Mouse (Mus musculus): ENCODE results near the gene Ifnar1. TPM values are rescaled to one million over a fixed set of nuclear protein-coding genes. Genes with fewer than 3 reads are reported as not detected.

Ifnar1 gene
- polyA plus RNA-seq, 1 experiment = 31.3 TPM

DNA sequence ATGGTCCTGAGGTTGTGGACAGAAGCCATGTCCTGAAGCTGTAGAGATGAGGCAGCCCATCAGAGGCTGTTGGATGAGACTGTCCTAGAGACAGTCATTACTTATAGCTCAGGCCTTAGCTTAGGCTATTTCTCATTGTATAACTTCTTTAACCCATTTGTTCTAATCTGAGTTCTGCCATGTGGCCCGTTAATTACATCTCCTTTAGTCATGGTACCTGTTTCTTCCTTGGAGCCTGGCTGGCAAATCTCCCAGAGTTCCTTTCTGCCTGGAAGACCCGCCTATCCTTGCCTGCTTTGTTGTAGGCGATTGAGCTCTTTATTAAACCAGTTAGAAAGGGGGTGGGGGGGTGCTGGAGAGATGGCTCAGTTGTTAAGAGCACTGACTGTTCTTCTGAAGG lies 11.7 kb downstream of the Ifnar1 start:
- Histone ChIP-seq H3K27me3 (ENCODE audit: control insufficient read depth, insufficient read depth, low read length, poor library complexity, severe bottlenecking) (no peaks in the 10 kb centered on the region), H3K27ac (ENCODE audit: insufficient read depth, low read length) (no peak overlapping the region), H3K9ac (ENCODE audit: low read depth, poor library complexity, severe bottlenecking) (no peak overlapping the region), H3K4me3 (ENCODE audit: low read depth, low read length) (peak overlapping the region; percentile 22; the same call in 1 of the 2 replicates), H3K4me1 (ENCODE audit: control insufficient read depth, insufficient read depth, low read length) (no peaks in the 10 kb centered on the region), H3K9me3 (replicated peaks; ENCODE audit: control insufficient read depth, insufficient read depth, low read length, poor library complexity, severe bottlenecking) (no peaks in the 10 kb centered on the region), H3K36me3 (ENCODE audit: control insufficient read depth, insufficient read depth, low read length, poor library complexity, severe bottlenecking) (no peaks in the 10 kb centered on the region)
- no peak for TF ChIP-seq EP300 (IDR thresholded peaks at IDR 0.05; ENCODE audit: insufficient read depth, low read depth, low read length)
- no peak for TF ChIP-seq POLR2A (IDR thresholded peaks at IDR 0.05; ENCODE audit: insufficient read depth, low read length)
- TF ChIP-seq CTCF (IDR thresholded peaks at IDR 0.05; ENCODE audit: low read depth, low read length) = no peak

DNA sequence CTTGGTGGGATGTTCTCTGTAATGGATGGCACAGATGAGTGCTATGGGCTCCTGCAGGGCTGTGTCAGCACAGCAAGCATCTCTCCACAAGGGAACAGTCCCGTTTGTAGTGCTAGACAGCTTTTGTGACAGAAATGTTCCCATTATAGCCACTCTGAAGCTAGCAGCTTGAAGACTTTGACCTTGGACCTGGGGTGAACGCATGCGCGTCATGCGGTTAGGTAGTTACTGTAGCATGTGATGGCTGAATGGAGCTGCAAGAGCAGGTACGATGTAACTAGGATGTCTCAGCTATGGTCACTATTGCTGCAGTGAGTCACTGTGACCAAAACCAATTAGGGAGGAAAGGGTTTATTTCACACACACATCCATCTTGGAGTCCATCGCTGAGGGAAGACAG lies 13.0 kb downstream of the Ifnar1 start:
- H3K9ac ChIP-seq (ENCODE audit: low read depth, poor library complexity, severe bottlenecking) = no peak overlapping the region
- H3K27ac ChIP-seq (ENCODE audit: insufficient read depth, low read length) = no peak overlapping the region
- no peaks in the 10 kb centered on the region for H3K36me3 ChIP-seq (ENCODE audit: control insufficient read depth, insufficient read depth, low read length, poor library complexity, severe bottlenecking)
- no peak overlapping the region for H3K4me3 ChIP-seq (ENCODE audit: low read depth, low read length)
- no peaks in the 10 kb centered on the region for H3K9me3 ChIP-seq (replicated peaks; ENCODE audit: control insufficient read depth, insufficient read depth, low read length, poor library complexity, severe bottlenecking)
- H3K27me3 ChIP-seq (ENCODE audit: control insufficient read depth, insufficient read depth, low read length, poor library complexity, severe bottlenecking) = no peaks in the 10 kb centered on the region
- TF ChIP-seq EP300 (IDR thresholded peaks at IDR 0.05; ENCODE audit: insufficient read depth, low read depth, low read length) (no peak), POLR2A (IDR thresholded peaks at IDR 0.05; ENCODE audit: insufficient read depth, low read length) (no peak), CTCF (IDR thresholded peaks at IDR 0.05; ENCODE audit: low read depth, low read length) (no peak)
- no peaks in the 10 kb centered on the region for H3K4me1 ChIP-seq (ENCODE audit: control insufficient read depth, insufficient read depth, low read length)

DNA sequence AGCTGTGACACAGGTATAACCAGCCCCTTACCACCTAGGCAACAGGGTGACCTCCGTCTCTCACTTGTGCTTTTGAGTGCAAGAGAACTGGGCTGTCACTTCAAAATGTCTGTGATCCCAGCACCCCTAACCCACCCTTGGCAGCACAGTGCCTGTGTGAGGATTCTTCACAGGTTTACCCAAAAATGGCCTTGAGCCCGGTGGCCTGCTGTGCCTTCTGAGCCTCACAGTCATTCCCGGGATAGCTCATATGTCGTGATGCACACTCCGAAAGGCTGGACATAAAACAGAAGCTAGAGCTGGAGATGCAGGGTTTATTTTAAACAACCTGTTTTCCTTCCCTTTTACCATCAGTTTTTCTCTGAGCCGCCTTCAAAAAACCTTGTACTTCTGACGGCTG lies 19.7 kb downstream of the Ifnar1 start:
- Histone ChIP-seq H3K27me3 (ENCODE audit: control insufficient read depth, insufficient read depth, low read length, poor library complexity, severe bottlenecking) (no peaks in the 10 kb centered on the region), H3K27ac (ENCODE audit: insufficient read depth, low read length) (no peak overlapping the region), H3K9me3 (replicated peaks; ENCODE audit: control insufficient read depth, insufficient read depth, low read length, poor library complexity, severe bottlenecking) (no peaks in the 10 kb centered on the region), H3K36me3 (ENCODE audit: control insufficient read depth, insufficient read depth, low read length, poor library complexity, severe bottlenecking) (peaks cover 9% of the 10 kb centered on the region; the same call in 1 of the 2 replicates), H3K4me3 (ENCODE audit: low read depth, low read length) (no peak overlapping the region), H3K4me1 (ENCODE audit: control insufficient read depth, insufficient read depth, low read length) (no peaks in the 10 kb centered on the region), H3K9ac (ENCODE audit: low read depth, poor library complexity, severe bottlenecking) (no peak overlapping the region)
- TF ChIP-seq CTCF (IDR thresholded peaks at IDR 0.05; ENCODE audit: low read depth, low read length) (no peak), POLR2A (IDR thresholded peaks at IDR 0.05; ENCODE audit: insufficient read depth, low read length) (no peak), EP300 (IDR thresholded peaks at IDR 0.05; ENCODE audit: insufficient read depth, low read depth, low read length) (no peak)

- Histone ChIP-seq H3K36me3 (ENCODE audit: control insufficient read depth, insufficient read depth, low read length, poor library complexity, severe bottlenecking) (peaks cover 9% of the 10 kb centered on the region; the same call in 1 of the 2 replicates), H3K9me3 (replicated peaks; ENCODE audit: control insufficient read depth, insufficient read depth, low read length, poor library complexity, severe bottlenecking) (no peaks in the 10 kb centered on the region), H3K27ac (ENCODE audit: insufficient read depth, low read length) (no peak overlapping the region), H3K4me1 (ENCODE audit: control insufficient read depth, insufficient read depth, low read length) (no peaks in the 10 kb centered on the region), H3K27me3 (ENCODE audit: control insufficient read depth, insufficient read depth, low read length, poor library complexity, severe bottlenecking) (no peaks in the 10 kb centered on the region), H3K9ac (ENCODE audit: low read depth, poor library complexity, severe bottlenecking) (no peak overlapping the region), H3K4me3 (ENCODE audit: low read depth, low read length) (no peak overlapping the region)
- no peak for TF ChIP-seq EP300 (IDR thresholded peaks at IDR 0.05; ENCODE audit: insufficient read depth, low read depth, low read length)
- no peak for TF ChIP-seq CTCF (IDR thresholded peaks at IDR 0.05; ENCODE audit: low read depth, low read length)
- no peak for TF ChIP-seq POLR2A (IDR thresholded peaks at IDR 0.05; ENCODE audit: insufficient read depth, low read length)
These were observed 20.1 kb downstream of the Ifnar1 start for GRCm38 (mm10) chr16:91505116-91505601.

- Histone ChIP-seq H3K36me3 (ENCODE audit: control insufficient read depth, insufficient read depth, low read length, poor library complexity, severe bottlenecking) (peaks cover 9% of the 10 kb centered on the region; the same call in 1 of the 2 replicates), H3K27me3 (ENCODE audit: control insufficient read depth, insufficient read depth, low read length, poor library complexity, severe bottlenecking) (no peaks in the 10 kb centered on the region), H3K27ac (ENCODE audit: insufficient read depth, low read length) (no peak overlapping the region), H3K9ac (ENCODE audit: low read depth, poor library complexity, severe bottlenecking) (no peak overlapping the region), H3K9me3 (replicated peaks; ENCODE audit: control insufficient read depth, insufficient read depth, low read length, poor library complexity, severe bottlenecking) (no peaks in the 10 kb centered on the region), H3K4me1 (ENCODE audit: control insufficient read depth, insufficient read depth, low read length) (no peaks in the 10 kb centered on the region), H3K4me3 (ENCODE audit: low read depth, low read length) (no peak overlapping the region)
- no peak for TF ChIP-seq EP300 (IDR thresholded peaks at IDR 0.05; ENCODE audit: insufficient read depth, low read depth, low read length)
- no peak for TF ChIP-seq POLR2A (IDR thresholded peaks at IDR 0.05; ENCODE audit: insufficient read depth, low read length)
- TF ChIP-seq CTCF (IDR thresholded peaks at IDR 0.05; ENCODE audit: low read depth, low read length) = no peak
These were observed 21.4 kb downstream of the Ifnar1 start for GRCm38 (mm10) chr16:91506396-91506795.

GRCm38 (mm10) chr16:91512161-91512787 lies 27.2 kb downstream of the Ifnar1 start:
- TF ChIP-seq EP300 (IDR thresholded peaks at IDR 0.05; ENCODE audit: insufficient read depth, low read depth, low read length) = no peak
- TF ChIP-seq CTCF (IDR thresholded peaks at IDR 0.05; ENCODE audit: low read depth, low read length) = peak; percentile 86
- no peak for TF ChIP-seq POLR2A (IDR thresholded peaks at IDR 0.05; ENCODE audit: insufficient read depth, low read length)
- H3K27me3 ChIP-seq (ENCODE audit: control insufficient read depth, insufficient read depth, low read length, poor library complexity, severe bottlenecking) = no peaks in the 10 kb centered on the region
- no peaks in the 10 kb centered on the region for H3K9me3 ChIP-seq (replicated peaks; ENCODE audit: control insufficient read depth, insufficient read depth, low read length, poor library complexity, severe bottlenecking)
- H3K4me1 ChIP-seq (ENCODE audit: control insufficient read depth, insufficient read depth, low read length) = no peaks in the 10 kb centered on the region
- no peak overlapping the region for H3K9ac ChIP-seq (ENCODE audit: low read depth, poor library complexity, severe bottlenecking)
- no peak overlapping the region for H3K4me3 ChIP-seq (ENCODE audit: low read depth, low read length)
- no peaks in the 10 kb centered on the region for H3K36me3 ChIP-seq (ENCODE audit: control insufficient read depth, insufficient read depth, low read length, poor library complexity, severe bottlenecking)
- H3K27ac ChIP-seq (ENCODE audit: insufficient read depth, low read length) = no peak overlapping the region
